Mouse (Mus musculus): ENCODE measurements at regions not wholly inside any gene's neighbourhood (a gene's known extent, or its start where the extent isn't known, plus 50 kb on each side); places are given as distances from the start of the nearest gene placed in this dataset.
A peak's percentile ranks its signal among the peaks of the same experiment; 100 is the strongest.

- Histone ChIP-seq H3K36me3 (replicated peaks; ENCODE audit: low read length) (no peaks in the 10 kb centered on the region), H3K9me3 (no peaks in the 10 kb centered on the region), H3K27me3 (replicated peaks) (no peaks in the 10 kb centered on the region), H3K4me3 (replicated peaks) (no peak overlapping the region), H3K4me1 (no peaks in the 10 kb centered on the region)
- TF ChIP-seq GATA1 (IDR thresholded peaks at IDR 0.05; ENCODE audit: borderline replicate concordance, low read length) (no peak), FLI1 (IDR thresholded peaks at IDR 0.05; ENCODE audit: low read length) (no peak)
These were observed 57.3 kb downstream of the Edn1 start for GRCm38 (mm10) chr13:42358588-42358987.

GRCm38 (mm10) chr13:42367655-42368554 lies 66.6 kb downstream of the Edn1 start:
- H3K9me3 ChIP-seq = no peaks in the 10 kb centered on the region
- peak overlapping the region; percentile 26 for H3K4me3 ChIP-seq (replicated peaks)
- H3K4me1 ChIP-seq = no peaks in the 10 kb centered on the region
- H3K27me3 ChIP-seq (replicated peaks) = no peaks in the 10 kb centered on the region
- no peaks in the 10 kb centered on the region for H3K36me3 ChIP-seq (replicated peaks; ENCODE audit: low read length)
- no peak for TF ChIP-seq GATA1 (IDR thresholded peaks at IDR 0.05; ENCODE audit: borderline replicate concordance, low read length)
- TF ChIP-seq FLI1 (IDR thresholded peaks at IDR 0.05; ENCODE audit: low read length) = no peak

- Histone ChIP-seq H3K4me3 (replicated peaks) (no peak overlapping the region), H3K9me3 (no peaks in the 10 kb centered on the region), H3K36me3 (replicated peaks; ENCODE audit: low read length) (no peaks in the 10 kb centered on the region), H3K27me3 (replicated peaks) (no peaks in the 10 kb centered on the region), H3K4me1 (no peaks in the 10 kb centered on the region)
- TF ChIP-seq GATA1 (IDR thresholded peaks at IDR 0.05; ENCODE audit: borderline replicate concordance, low read length) = no peak
- no peak for TF ChIP-seq FLI1 (IDR thresholded peaks at IDR 0.05; ENCODE audit: low read length)
These were observed 68.5 kb downstream of the Edn1 start for GRCm38 (mm10) chr13:42369826-42370225.

- H3K9me3 ChIP-seq = no peaks in the 10 kb centered on the region
- TF ChIP-seq GATA1 (IDR thresholded peaks at IDR 0.05; ENCODE audit: borderline replicate concordance, low read length) (no peak), FLI1 (IDR thresholded peaks at IDR 0.05; ENCODE audit: low read length) (no peak)
- no peak overlapping the region for H3K4me3 ChIP-seq (replicated peaks)
- no peaks in the 10 kb centered on the region for H3K36me3 ChIP-seq (replicated peaks; ENCODE audit: low read length)
- H3K27me3 ChIP-seq (replicated peaks) = no peaks in the 10 kb centered on the region
- H3K4me1 ChIP-seq = no peaks in the 10 kb centered on the region
These were observed 70.9 kb downstream of the Edn1 start for GRCm38 (mm10) chr13:42372201-42372600.

- Histone ChIP-seq H3K9me3 (no peaks in the 10 kb centered on the region), H3K36me3 (replicated peaks; ENCODE audit: low read length) (no peaks in the 10 kb centered on the region), H3K4me1 (no peaks in the 10 kb centered on the region), H3K27me3 (replicated peaks) (no peaks in the 10 kb centered on the region), H3K4me3 (replicated peaks) (no peak overlapping the region)
- TF ChIP-seq GATA1 (IDR thresholded peaks at IDR 0.05; ENCODE audit: borderline replicate concordance, low read length) = no peak
- no peak for TF ChIP-seq FLI1 (IDR thresholded peaks at IDR 0.05; ENCODE audit: low read length)
These were observed 72.9 kb downstream of the Edn1 start for GRCm38 (mm10) chr13:42374181-42374596.

- TF ChIP-seq GATA1 (IDR thresholded peaks at IDR 0.05; ENCODE audit: borderline replicate concordance, low read length) (no peak), FLI1 (IDR thresholded peaks at IDR 0.05; ENCODE audit: low read length) (no peak)
- H3K27me3 ChIP-seq (replicated peaks) = no peaks in the 10 kb centered on the region
- no peak overlapping the region for H3K4me3 ChIP-seq (replicated peaks)
These were observed 78.4 kb downstream of the Edn1 start for GRCm38 (mm10) chr13:42379675-42380074.

GRCm38 (mm10) chr13:42383099-42383498 lies 81.8 kb downstream of the Edn1 start:
- no peak for TF ChIP-seq FLI1 (IDR thresholded peaks at IDR 0.05; ENCODE audit: low read length)
- TF ChIP-seq GATA1 (IDR thresholded peaks at IDR 0.05; ENCODE audit: borderline replicate concordance, low read length) = no peak
- Histone ChIP-seq H3K9me3 (no peaks in the 10 kb centered on the region), H3K36me3 (replicated peaks; ENCODE audit: low read length) (no peaks in the 10 kb centered on the region), H3K4me3 (replicated peaks) (no peak overlapping the region), H3K27me3 (replicated peaks) (no peaks in the 10 kb centered on the region), H3K4me1 (no peaks in the 10 kb centered on the region)

More at GRCm38 (mm10) chr13:42379675-42380074, 78.4 kb downstream of the Edn1 start:
- Histone ChIP-seq H3K9me3 (no peaks in the 10 kb centered on the region), H3K4me1 (no peaks in the 10 kb centered on the region), H3K36me3 (replicated peaks; ENCODE audit: low read length) (no peaks in the 10 kb centered on the region)

GRCm38 (mm10) chr13:42390389-42390788 lies 89.1 kb downstream of the Edn1 start:
- TF ChIP-seq FLI1 (IDR thresholded peaks at IDR 0.05; ENCODE audit: low read length) (no peak), GATA1 (IDR thresholded peaks at IDR 0.05; ENCODE audit: borderline replicate concordance, low read length) (no peak)
- no peaks in the 10 kb centered on the region for H3K9me3 ChIP-seq
- no peak overlapping the region for H3K4me3 ChIP-seq (replicated peaks)
- no peaks in the 10 kb centered on the region for H3K36me3 ChIP-seq (replicated peaks; ENCODE audit: low read length)
- no peaks in the 10 kb centered on the region for H3K4me1 ChIP-seq
- no peaks in the 10 kb centered on the region for H3K27me3 ChIP-seq (replicated peaks)

- Histone ChIP-seq H3K36me3 (replicated peaks; ENCODE audit: low read length) (no peaks in the 10 kb centered on the region), H3K4me1 (no peaks in the 10 kb centered on the region), H3K27me3 (replicated peaks) (no peaks in the 10 kb centered on the region), H3K9me3 (no peaks in the 10 kb centered on the region), H3K4me3 (replicated peaks) (no peak overlapping the region)
- TF ChIP-seq GATA1 (IDR thresholded peaks at IDR 0.05; ENCODE audit: borderline replicate concordance, low read length) (no peak), FLI1 (IDR thresholded peaks at IDR 0.05; ENCODE audit: low read length) (no peak)
These were observed 90.2 kb downstream of the Edn1 start for GRCm38 (mm10) chr13:42391330-42392005.

GRCm38 (mm10) chr13:42392701-42393100 lies 91.4 kb downstream of the Edn1 start:
- H3K36me3 ChIP-seq (replicated peaks; ENCODE audit: low read length) = no peaks in the 10 kb centered on the region
- H3K4me1 ChIP-seq = no peaks in the 10 kb centered on the region

More at GRCm38 (mm10) chr13:42392701-42393100, 91.4 kb downstream of the Edn1 start:
- TF ChIP-seq GATA1 (IDR thresholded peaks at IDR 0.05; ENCODE audit: borderline replicate concordance, low read length) (no peak), FLI1 (IDR thresholded peaks at IDR 0.05; ENCODE audit: low read length) (no peak)
- no peak overlapping the region for H3K4me3 ChIP-seq (replicated peaks)
- H3K27me3 ChIP-seq (replicated peaks) = no peaks in the 10 kb centered on the region
- no peaks in the 10 kb centered on the region for H3K9me3 ChIP-seq
